Mouse (Mus musculus): ENCODE measurements around the gene Tbce. TPM values are rescaled to one million over a fixed set of nuclear protein-coding genes. Genes with fewer than 3 reads are reported as not detected.
A peak's percentile ranks its signal among the peaks of the same experiment; 100 is the strongest.
"Not testable (repeated sequence)": the region's sequence is repeated elsewhere in the genome, so short reads cannot be mapped to it uniquely, and the experiment has no call there.

Gene Tbce
- polyA plus RNA-seq, 1 experiment from 2014 or later, result 59.7 TPM

GRCm38 (mm10) chr13:14062209-14063012 is 23.0 kb upstream of the Tbce start:
- Histone ChIP-seq H3K9me3 (no peaks in the 10 kb centered on the region), H3K27me3 (no peaks in the 10 kb centered on the region), H3K4me1 (peaks cover 8% of the 10 kb centered on the region), H3K9ac (peak overlapping the region; percentile 78), H3K36me3 (no peaks in the 10 kb centered on the region), H3K4me3 (peak overlapping the region; percentile 98), H3K4me2 (peak overlapping the region; percentile 59), H3K27ac (peak overlapping the region; percentile 96)
- ATAC-seq (ENCODE audit: borderline replicate concordance, extremely low read depth, low FRiP score, low TSS enrichment), result no peak
- WGBS, result 4% methylated on average over 11 of the region's 11 CpGs

GRCm38 (mm10) chr13:14059582-14059981 is 20.1 kb upstream of the Tbce start:
- no peak overlapping the region for H3K4me3 ChIP-seq
- no peak overlapping the region for H3K9ac ChIP-seq
- no peaks in the 10 kb centered on the region for H3K9me3 ChIP-seq
- no peak overlapping the region for H3K4me2 ChIP-seq
- H3K27me3 ChIP-seq, result no peaks in the 10 kb centered on the region
- peaks cover 14% of the 10 kb centered on the region for H3K36me3 ChIP-seq
- H3K4me1 ChIP-seq, result peaks cover 6% of the 10 kb centered on the region
- H3K27ac ChIP-seq, result no peak overlapping the region
- no peak for ATAC-seq (ENCODE audit: borderline replicate concordance, extremely low read depth, low FRiP score, low TSS enrichment)

- Histone ChIP-seq H3K27me3 (no peaks in the 10 kb centered on the region), H3K4me3 (no peak overlapping the region), H3K36me3 (peaks cover 39% of the 10 kb centered on the region), H3K4me2 (no peak overlapping the region), H3K9me3 (no peaks in the 10 kb centered on the region), H3K27ac (no peak overlapping the region), H3K4me1 (no peaks in the 10 kb centered on the region; the same call in 1 of the 2 replicates), H3K9ac (no peak overlapping the region)
- 81% methylated on average over 3 of the region's 3 CpGs for WGBS
- ATAC-seq (ENCODE audit: borderline replicate concordance, extremely low read depth, low FRiP score, low TSS enrichment), result no peak
These were observed 17.4 kb upstream of the Tbce start for GRCm38 (mm10) chr13:14056801-14057200.

- Histone ChIP-seq H3K4me1 (no peaks in the 10 kb centered on the region), H3K9me3 (no peaks in the 10 kb centered on the region), H3K4me2 (no peak overlapping the region), H3K27ac (no peak overlapping the region), H3K9ac (no peak overlapping the region), H3K4me3 (no peak overlapping the region), H3K36me3 (peaks cover 58% of the 10 kb centered on the region), H3K27me3 (no peaks in the 10 kb centered on the region)
- no peak for ATAC-seq (ENCODE audit: borderline replicate concordance, extremely low read depth, low FRiP score, low TSS enrichment)
- 88% methylated on average over 1 of the region's 1 CpGs for WGBS
These were observed 10.4 kb upstream of the Tbce start for GRCm38 (mm10) chr13:14049878-14050277.

- WGBS, result 62% methylated on average over 2 of the region's 2 CpGs
- H3K9me3 ChIP-seq, result no peaks in the 10 kb centered on the region
- H3K4me3 ChIP-seq, result no peak overlapping the region
- H3K4me1 ChIP-seq, result peaks cover 6% of the 10 kb centered on the region; the same call in 1 of the 2 replicates
- no peak for ATAC-seq (ENCODE audit: borderline replicate concordance, extremely low read depth, low FRiP score, low TSS enrichment)
- H3K4me2 ChIP-seq, result no peak overlapping the region
- peaks cover 15% of the 10 kb centered on the region for H3K36me3 ChIP-seq
- H3K27me3 ChIP-seq, result no peaks in the 10 kb centered on the region
- no peak overlapping the region for H3K27ac ChIP-seq
- no peak overlapping the region for H3K9ac ChIP-seq
These were observed 5.1 kb upstream of the Tbce start for GRCm38 (mm10) chr13:14044521-14044920.

- no peak for ATAC-seq (ENCODE audit: borderline replicate concordance, extremely low read depth, low FRiP score, low TSS enrichment)
- no peak overlapping the region for H3K9ac ChIP-seq
- H3K4me3 ChIP-seq, result no peak overlapping the region
- H3K27ac ChIP-seq, result no peak overlapping the region
- H3K4me1 ChIP-seq, result peaks cover 7% of the 10 kb centered on the region; the same call in 1 of the 2 replicates
- H3K27me3 ChIP-seq, result no peaks in the 10 kb centered on the region
- no peaks in the 10 kb centered on the region for H3K9me3 ChIP-seq
- peaks cover 8% of the 10 kb centered on the region for H3K36me3 ChIP-seq
- H3K4me2 ChIP-seq, result no peak overlapping the region
These were observed 4.4 kb upstream of the Tbce start for GRCm38 (mm10) chr13:14043851-14044250.

- 24% methylated on average over 5 of the region's 5 CpGs for WGBS
- peaks cover 14% of the 10 kb centered on the region for H3K4me1 ChIP-seq
- H3K4me2 ChIP-seq, result peak overlapping the region; percentile 85
- H3K9me3 ChIP-seq, result no peaks in the 10 kb centered on the region
- H3K9ac ChIP-seq, result peak overlapping the region; percentile 89; the same call in 1 of the 2 replicates
- peak overlapping the region; percentile 98 for H3K27ac ChIP-seq
- ATAC-seq (ENCODE audit: borderline replicate concordance, extremely low read depth, low FRiP score, low TSS enrichment), result 0 out of 2 replicates have a peak, but pooled peaks have one; percentile 4
- no peaks in the 10 kb centered on the region for H3K27me3 ChIP-seq
- no peaks in the 10 kb centered on the region for H3K36me3 ChIP-seq
- peak overlapping the region; percentile 84 for H3K4me3 ChIP-seq
These were observed 748 bp upstream of the Tbce start for GRCm38 (mm10) chr13:14040186-14040585.

- H3K27me3 ChIP-seq, result no peaks in the 10 kb centered on the region
- H3K4me1 ChIP-seq, result peaks cover 16% of the 10 kb centered on the region
- peak overlapping the region; percentile 89 for H3K9ac ChIP-seq
- peak overlapping the region; percentile 98; the same call in 1 of the 2 replicates for H3K27ac ChIP-seq
- H3K36me3 ChIP-seq, result no peaks in the 10 kb centered on the region
- peak; percentile 20; the same call in 1 of the 2 replicates for ATAC-seq (ENCODE audit: borderline replicate concordance, extremely low read depth, low FRiP score, low TSS enrichment)
- no peaks in the 10 kb centered on the region for H3K9me3 ChIP-seq
- H3K4me2 ChIP-seq, result peak overlapping the region; percentile 85
- 4% methylated on average over 8 of the region's 8 CpGs for WGBS
- H3K4me3 ChIP-seq, result peak overlapping the region; percentile 84
These were observed 537 bp downstream of the Tbce start for GRCm38 (mm10) chr13:14038911-14039291.

GRCm38 (mm10) chr13:14035875-14036630 is 3.4 kb downstream of the Tbce start:
- H3K4me3 ChIP-seq, result no peak overlapping the region
- no peaks in the 10 kb centered on the region for H3K9me3 ChIP-seq
- no peak overlapping the region for H3K9ac ChIP-seq
- WGBS, result 92% methylated on average over 11 of the region's 11 CpGs
- peaks cover 16% of the 10 kb centered on the region for H3K4me1 ChIP-seq
- no peak overlapping the region for H3K27ac ChIP-seq
- no peaks in the 10 kb centered on the region for H3K27me3 ChIP-seq
- H3K36me3 ChIP-seq, result no peaks in the 10 kb centered on the region
- no peak overlapping the region for H3K4me2 ChIP-seq
- no peak for ATAC-seq (ENCODE audit: borderline replicate concordance, extremely low read depth, low FRiP score, low TSS enrichment)

- ATAC-seq (ENCODE audit: borderline replicate concordance, extremely low read depth, low FRiP score, low TSS enrichment); H3K9ac ChIP-seq; H3K4me3 ChIP-seq; H3K27me3 ChIP-seq; H3K4me2 ChIP-seq; H3K36me3 ChIP-seq; H3K9me3 ChIP-seq; H3K27ac ChIP-seq: not testable (repeated sequence)
- WGBS, result 89% methylated on average over 3 of the region's 3 CpGs
- H3K4me1 ChIP-seq, result peaks cover 13% of the 10 kb centered on the region
These were observed 4.1 kb downstream of the Tbce start for GRCm38 (mm10) chr13:14035352-14035751.

- H3K4me2 ChIP-seq, result no peak overlapping the region
- ATAC-seq (ENCODE audit: borderline replicate concordance, extremely low read depth, low FRiP score, low TSS enrichment), result no peak
- no peak overlapping the region for H3K9ac ChIP-seq
- H3K27me3 ChIP-seq, result no peaks in the 10 kb centered on the region
- H3K4me3 ChIP-seq, result no peak overlapping the region
- no peak overlapping the region for H3K27ac ChIP-seq
- no peaks in the 10 kb centered on the region for H3K9me3 ChIP-seq
- peaks cover 11% of the 10 kb centered on the region for H3K4me1 ChIP-seq
- H3K36me3 ChIP-seq, result 0 out of 2 replicates have a peak, but pooled peaks cover 3% of the 10 kb centered on the region
These were observed 5.4 kb downstream of the Tbce start for GRCm38 (mm10) chr13:14034073-14034348.

Measured in lung, embryonic 15.5 days (tissue).